Mouse (Mus musculus) testis, postnatal 14 days (tissue): ENCODE measurements around the gene Psmb3.
"Not testable (repeated sequence)": the region's sequence is repeated elsewhere in the genome, so short reads cannot be mapped to it uniquely, and the experiment has no call there.

Experiments used
- DNase-seq: peaks from one replicate; pipeline ENCODE4 v3.0.0; 2021; ENCODE audit warnings: low spot score

Psmb3 gene

DNA sequence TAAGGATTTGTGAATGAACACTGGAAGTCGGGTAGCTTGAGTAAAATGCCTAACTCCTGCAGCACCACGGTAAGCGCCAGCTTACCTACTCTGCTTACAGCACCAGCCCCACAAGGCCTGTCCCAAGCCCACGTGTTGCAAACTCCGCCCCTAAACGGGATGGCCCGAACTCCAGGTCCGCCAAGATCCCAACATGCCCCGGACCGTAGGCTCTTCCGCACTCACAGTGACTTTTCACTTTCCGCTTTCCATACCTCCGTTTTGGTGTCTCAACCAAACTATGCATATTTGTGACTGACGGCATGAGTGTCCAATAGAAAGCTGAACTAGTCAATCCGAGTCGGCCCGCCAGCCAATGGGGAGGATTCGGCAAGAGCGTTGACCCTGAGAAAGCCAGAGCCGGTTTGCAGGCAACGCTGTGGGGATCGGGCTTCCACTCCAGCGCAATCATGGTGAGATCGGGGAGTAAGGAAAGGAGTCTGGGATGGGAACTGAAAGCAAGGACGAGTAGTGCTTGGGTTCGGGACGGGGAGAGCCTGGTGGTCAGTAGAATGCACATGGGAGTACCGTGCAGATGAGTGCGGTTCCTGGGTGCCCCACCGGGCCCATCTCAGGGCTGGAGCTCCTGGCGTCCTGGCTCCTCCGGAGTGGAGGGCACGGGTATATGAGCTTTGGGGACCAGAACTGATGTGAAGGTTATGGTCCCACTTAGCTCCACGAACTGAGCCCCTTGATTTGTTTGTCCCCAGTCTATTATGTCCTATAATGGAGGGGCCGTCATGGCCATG is at the start of gene Psmb3:
Gene Psmb3, plus strand, starts transcription at position 361 of the 788 bp plus-strand sequence.
- peak; percentile 100 for DNase-seq

DNA sequence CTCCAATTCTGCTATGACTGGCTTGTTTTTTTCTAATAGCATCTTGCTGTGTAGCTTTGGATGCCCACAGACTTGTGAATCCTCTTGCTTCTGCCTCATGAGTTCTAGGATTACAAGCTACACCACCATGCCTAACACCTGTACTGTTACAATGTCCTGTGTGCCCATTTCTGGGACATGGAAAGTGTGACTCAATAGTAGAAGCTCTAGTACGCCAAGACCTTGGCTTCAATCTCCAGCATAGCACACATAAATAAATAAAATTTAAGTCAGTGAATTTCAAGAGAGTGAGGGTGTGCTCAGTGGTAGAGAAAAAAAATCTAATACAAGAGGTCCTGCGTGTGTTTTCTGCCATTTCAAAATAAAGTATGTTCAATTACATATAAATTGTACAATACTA is 49.0 kb upstream of the Psmb3 start:
- no peak for DNase-seq

DNA sequence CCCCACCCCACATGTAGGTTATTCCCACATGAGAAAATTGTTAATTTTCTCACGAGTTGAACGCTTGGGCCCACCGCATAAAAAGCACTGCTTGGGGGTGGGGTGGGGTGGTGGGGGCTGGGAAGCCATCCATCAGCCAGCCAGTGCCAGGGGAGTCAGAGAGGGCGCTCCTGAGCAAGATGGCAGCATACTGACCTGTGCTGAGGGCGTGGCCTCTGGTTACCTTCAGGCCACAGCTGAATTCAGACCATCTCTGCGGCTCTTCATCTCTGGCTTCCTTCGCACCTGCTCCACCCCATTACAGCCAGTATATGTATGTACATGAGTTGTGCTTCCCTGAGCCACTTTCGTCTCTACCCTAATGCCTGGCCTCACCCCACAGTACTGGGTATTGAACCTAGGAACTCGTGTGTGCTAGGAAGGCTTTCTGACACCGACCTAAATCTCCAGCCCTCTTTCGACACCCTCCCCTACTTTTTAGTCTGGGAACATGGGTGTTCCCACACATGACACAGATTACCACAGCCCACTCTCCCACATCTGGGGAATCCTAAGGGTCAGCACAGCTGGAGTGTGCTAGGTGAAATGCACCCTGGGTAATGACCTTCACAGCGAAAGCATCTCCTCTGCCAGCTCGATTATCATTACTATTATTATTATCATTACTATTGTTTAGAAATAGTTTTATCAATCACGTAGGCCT is 46.8 kb upstream of the Psmb3 start:
- no peak for DNase-seq

DNA sequence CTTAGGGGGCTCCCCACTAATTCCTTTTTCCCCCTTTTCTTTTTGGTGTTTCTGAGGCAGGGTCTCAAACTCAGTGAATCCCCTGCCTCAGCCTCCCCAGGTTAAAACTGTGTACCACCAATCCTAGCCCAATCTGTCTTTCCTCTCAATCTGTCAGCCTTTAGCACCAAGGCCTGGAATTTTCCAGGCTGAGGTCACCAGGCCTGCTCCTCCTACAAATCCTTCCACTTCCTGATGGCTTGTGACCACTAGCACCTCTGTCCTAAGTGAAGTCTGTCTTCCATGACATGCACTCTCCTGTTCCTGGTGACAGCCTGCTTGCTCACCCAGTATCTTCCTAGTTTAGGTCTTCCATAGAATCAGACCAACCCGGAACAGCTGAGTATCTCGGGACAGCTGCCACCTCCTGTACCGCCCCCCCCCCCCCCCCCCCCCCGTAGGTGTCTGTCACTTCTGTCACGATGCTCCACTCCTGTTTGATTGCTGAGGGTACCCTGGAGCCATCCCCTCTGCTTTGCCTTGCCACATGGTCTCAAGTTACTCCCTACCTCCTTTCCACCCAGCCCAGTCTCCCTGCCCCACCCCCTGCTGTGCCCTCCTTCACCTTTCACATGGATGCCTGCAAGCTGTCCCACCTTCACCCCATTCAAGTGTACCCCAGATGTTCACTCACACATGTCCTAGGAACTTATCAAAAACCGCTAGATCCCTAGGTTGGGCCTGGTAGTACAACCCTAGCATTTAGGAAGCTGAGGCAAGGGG is 45.8 kb upstream of the Psmb3 start:
- DNase-seq = no peak

DNA sequence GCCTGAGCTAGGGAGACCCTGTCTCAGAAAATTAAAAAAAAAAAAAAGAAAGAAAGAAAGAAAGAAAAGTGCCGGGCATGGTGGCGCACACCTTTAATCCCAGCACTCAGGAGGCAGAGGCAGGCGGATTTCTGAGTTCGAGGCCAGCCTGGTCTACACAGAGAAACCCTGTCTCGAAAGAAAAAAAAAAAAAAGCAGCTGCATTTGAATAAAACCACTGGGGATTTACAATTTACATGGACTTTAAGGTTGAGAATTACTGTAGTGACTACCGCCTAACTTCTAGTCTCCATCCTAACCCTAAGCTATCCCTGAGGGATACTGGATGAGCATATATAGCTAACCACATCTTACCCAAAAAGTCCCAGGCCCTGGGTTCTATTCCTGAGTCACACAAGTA is 45.2 kb upstream of the Psmb3 start:
- not testable (repeated sequence) for DNase-seq

DNA sequence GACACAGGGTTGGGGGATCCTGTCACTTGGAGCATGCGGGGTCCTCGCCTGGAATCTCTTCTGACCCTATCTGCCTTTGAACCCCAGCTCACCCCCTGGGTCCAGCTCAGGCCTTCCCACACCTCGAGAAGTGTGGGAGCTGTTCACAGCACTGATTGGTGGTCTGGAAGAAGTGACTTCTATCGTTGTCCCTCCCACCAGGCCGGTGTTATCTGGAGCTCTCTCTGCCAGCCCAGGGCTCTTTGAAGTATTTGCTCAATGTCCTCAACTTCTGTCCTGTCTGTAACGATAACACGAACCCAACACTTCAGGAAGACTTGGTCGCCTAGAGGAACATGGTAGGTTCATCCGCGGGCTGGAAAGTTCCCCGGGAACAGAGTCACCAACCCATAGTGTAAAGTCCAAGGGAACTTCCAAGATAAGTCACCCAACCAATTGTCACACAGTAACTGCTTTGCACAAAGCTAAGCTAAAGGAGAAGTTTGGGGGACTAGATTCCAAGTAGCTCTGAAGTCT is 44.4 kb upstream of the Psmb3 start:
- peak; percentile 51 for DNase-seq

DNA sequence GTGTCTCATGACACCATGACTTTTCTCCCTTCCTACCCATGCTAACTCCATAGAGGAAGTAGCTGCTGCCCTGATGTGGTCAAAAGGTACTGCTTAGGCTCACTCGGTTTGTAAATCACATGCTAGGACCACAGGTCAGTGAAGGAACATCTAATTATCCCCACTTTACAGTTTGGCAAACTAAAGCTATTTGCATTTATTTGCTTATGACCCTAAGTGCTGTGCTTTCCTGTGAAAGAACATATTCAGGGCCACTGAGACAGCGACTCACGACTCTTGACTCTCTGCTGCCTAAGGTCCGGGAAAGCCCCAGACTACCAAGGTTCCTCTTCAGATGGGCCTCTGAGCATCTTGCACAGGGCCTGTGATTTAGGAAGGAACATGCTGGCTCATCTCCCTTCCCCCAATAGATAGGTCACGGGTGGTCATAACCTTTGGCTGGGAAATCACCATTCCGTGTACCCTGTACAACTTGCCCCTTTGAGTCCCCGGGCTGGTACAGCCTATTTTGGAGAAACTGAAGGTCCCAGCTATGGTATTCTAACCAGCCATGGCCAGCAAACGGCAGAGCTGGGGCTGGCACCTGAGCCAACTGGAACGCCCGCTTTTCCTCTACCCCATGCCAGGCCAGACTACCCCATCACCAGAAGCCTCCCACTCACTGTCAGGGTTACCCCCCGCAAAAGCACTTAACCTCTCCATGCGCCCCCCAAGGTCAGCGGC is 43.8 kb upstream of the Psmb3 start:
- no peak for DNase-seq

DNA sequence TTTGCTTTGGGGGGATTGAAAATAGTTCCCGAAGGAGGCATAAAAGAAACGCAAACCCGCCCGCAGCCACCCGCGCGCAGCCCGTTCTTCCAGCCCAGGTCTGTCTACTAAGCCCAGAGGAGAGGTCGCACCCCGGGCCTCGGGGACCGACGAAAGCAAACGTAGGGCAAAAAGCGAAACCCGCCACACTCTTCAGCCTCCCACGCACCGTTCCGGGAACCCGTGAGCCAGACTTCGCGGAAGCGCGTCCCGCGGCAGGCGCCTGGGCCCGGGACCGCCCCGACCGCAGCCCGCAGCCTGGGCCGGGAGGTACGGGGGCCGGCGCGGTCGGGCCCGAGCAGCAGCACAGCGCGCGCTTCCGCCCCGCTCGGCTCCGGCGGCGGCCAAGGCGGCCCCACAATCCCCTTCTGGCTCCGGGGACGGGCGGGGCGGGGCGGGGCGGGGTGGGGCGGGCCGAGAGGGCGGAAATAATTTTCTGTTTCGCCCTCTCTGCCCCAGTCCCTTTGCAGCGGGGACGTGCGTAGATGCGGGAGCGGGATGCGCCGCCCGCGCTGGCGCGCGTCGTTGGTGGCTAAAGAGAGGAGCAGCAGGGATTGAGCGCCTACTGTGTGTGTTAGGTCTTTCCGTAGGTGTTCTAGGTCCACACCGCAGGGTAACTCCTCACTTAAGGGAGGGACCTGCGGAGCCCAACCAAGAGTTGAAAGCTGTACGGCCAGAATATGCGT is 43.0 kb upstream of the Psmb3 start:
- peak; percentile 84 for DNase-seq

DNA sequence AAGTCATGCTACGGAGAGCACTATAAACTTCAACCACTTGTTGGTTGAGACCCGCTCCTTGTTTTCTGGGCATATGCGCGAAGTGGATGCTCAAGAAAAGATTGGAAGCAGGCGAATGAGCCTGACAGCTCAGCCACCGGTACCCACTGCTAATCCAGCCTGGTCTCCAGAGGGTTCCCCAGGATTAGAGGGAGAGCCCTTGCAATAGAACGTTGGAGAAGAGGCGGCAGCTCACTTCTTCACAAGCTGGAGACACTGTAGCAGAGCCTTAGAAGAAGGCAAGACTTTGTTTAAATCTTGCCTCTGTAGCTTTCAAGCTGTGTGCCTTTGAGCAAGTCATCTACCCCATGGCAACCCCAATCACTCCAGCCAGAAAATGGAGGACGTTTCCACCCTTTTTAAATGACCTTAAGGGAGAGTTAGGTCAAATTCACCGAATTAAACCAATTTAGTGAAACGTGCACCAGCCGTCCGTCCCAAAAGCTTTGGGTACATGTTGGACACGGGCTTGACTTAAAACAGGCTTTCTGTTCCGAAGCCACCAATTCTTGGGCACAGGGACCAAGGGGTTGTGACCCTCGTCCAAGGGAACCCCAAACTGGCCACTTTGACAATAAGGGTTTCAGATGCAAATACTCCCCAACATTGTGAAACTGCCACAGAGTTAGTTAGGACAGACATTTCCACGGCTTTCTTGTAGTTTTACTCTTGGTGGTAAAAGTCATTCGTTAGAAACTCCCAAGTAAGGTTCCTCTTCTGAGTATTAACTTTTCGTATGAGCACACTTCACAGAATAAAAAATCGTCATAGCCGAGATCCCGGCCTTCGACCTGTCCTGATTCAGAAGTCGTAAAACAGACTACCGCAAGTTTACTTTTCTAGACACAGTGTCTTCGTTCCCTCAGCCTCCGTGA is 42.2 kb upstream of the Psmb3 start:
- DNase-seq = peak; percentile 57

DNA sequence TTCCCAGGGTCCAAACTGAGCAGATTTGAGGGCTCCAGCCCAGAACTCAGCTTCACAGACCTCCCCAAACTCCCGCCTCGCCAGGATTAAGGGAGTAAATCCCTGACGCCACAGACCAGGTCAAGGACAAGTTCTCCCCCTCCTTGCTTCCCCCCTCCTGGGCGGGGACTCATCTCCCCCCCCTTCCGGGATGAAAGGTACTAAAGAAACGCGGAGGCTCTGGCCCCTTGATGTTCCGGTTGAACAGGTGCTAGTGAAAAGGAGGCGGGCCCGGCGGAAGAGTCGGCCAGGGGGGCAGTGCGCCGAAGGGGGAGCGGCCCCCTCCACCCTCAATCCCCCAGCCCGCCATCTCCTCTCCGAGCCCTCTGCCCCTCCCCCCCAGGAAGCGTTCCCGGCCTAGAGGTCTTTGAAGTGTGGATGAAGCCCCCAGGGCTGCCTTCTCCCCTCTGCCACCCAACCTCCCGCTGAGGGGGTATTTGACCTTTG is 41.5 kb upstream of the Psmb3 start:
- peak; percentile 75 for DNase-seq

DNA sequence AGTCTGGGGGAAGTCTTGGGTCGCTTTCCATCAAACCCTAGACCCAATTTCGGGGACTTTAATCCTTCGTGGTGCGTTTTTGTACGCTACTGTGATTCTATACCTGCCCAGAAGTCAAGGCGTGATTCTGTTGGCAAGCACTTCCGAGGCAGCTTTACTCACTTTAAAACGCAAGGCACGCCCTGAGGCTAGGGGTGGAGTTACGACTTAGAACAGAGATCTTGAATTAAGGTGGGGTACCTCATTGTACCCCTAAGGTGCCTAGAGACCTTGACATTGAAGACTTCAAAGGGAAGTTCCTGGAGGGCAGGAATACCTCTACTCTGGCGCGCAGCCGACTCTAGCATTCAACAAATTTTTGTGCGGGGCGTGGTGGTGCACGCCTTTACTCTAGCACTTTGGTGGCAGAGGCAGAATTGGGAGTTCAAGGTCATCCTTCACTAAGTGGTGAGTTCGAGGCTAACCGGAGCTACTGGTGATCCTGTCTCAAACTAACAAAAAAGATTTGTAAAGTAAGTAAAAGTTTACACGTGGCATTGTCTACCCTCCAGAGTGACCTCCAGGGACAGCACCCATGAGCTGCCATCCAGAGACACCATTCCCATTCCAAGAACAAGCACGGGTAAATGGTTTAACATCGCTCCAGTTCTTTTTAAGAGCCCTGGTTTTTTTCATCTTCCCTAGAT is 40.8 kb upstream of the Psmb3 start:
- no peak for DNase-seq

DNA sequence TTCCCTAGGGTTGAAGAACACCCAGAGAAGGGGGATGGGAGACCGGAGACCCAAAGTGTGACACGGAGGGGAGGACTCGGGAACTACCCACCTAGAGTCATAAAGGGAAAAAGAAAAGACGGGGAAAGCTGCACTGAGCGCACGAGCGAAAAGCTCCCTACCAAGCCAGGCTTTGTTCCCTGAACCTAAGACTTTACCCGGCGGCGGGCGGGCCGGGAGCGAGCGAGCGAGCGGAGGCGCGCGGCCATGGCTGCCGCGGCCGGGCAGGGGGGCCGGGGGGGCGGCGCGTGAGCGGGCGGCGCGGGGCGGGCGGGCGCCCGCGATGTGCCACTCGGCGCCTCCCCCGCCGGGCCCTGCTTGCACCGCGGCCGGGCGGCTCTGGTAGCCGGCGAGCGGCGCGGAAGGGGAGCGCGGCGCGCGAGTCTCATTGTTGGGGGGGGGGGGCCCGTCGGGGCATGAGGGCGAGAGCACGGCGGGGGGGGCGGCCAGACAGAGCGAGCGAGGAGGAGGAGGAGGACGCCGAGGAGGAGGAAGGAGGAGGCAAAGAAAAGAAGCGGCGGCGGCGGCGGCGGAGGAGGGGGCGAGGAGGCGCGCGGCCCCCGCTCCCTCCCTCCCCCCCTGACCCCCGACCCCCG is 40.2 kb upstream of the Psmb3 start, which contains the start of gene Mllt6:
Gene Mllt6, plus strand, starts transcription at position 522 of the 635 bp plus-strand sequence.
- peak; percentile 83 for DNase-seq

DNA sequence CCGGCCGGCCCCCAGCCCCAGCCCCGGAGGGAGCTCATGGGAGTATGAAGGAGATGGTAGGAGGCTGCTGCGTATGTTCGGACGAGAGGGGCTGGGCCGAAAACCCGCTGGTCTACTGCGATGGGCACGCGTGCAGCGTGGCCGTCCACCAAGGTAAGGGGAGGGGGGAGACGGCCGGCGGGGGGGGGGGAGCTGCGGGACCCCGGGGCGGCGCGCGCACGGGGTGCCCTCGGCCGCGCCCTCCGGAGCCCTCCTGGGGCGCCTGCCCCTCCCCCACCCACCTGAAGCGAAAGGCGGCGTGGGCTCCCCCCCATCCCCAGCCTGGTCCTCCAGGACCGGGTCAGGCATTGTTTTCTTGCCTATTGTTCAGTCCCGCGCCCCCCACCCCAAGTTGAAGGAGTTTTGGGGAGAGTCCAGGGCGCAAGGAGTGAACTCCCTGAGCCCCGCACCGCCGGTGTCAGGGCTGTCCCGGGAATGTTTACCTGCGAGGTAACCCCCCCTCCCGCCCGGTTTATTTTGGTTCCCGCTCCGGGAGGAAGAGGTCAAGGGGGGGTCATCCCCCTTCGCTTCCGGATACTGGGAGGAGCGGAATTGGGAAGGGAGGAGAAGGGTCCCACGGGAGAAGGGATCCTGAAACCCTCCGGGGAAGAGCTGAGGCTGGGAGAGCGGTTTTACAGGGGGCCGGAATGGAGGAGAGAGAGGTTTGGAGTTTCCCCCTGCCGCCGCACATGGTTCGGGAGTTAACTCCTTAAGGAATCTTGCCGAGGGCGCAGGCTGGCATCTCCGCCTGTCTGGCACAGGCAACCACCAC is 39.5 kb upstream of the Psmb3 start:
- DNase-seq = peak; percentile 66

DNA sequence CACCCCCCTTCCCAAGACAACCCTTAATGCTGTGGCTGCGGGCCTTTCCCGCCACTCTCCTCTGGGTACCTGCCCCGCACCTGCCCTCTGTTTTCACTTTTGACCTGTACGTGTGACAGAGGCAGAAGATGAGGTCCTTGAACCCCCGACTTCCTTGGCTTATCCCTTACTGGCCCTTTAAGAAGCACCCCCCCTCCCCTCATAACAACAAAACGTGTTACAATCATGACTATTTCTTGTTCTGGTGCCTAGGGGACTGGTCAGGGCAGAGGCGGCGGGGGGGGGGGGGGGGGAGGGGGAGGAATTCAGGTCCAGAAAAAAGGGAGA is 38.9 kb upstream of the Psmb3 start:
- no peak for DNase-seq

DNA sequence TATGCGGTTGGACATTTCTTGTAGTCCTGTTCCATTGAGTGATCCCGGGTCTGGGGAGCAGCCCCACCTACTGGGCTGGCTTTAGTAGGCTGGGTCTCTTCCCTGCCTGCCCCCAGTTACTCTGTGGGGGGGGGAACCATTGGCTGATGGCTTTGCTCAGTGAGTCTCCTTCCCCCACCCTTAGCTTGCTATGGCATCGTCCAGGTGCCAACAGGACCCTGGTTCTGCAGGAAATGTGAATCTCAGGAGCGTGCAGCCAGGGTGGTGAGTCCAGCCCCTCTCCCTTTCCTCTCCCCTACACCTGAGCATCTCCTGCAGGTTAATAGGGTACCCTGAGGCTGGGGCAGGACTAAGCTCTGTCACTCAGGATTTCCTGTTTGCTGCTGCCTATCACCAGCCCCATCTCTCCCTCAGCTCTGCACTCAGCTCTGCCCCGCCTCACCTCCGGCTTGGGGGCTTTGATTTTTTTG is 38.4 kb upstream of the Psmb3 start:
- DNase-seq = no peak

DNA sequence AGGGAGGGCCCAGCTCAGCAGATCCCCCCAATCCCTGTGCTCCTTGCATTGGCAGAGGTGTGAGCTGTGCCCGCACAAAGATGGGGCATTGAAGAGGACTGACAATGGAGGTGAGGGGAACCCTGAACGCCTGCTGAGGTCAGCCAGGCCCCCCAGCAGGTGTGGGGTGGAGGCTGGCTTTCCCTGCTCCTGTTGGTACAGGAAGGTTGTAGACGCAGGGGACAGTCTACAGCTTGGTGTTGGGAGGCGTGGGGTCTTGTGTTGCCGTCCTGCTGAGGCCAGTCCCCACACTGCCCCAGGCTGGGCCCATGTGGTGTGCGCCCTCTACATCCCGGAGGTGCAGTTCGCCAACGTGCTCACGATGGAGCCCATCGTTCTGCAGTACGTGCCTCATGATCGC is 37.8 kb upstream of the Psmb3 start:
- no peak for DNase-seq

DNA sequence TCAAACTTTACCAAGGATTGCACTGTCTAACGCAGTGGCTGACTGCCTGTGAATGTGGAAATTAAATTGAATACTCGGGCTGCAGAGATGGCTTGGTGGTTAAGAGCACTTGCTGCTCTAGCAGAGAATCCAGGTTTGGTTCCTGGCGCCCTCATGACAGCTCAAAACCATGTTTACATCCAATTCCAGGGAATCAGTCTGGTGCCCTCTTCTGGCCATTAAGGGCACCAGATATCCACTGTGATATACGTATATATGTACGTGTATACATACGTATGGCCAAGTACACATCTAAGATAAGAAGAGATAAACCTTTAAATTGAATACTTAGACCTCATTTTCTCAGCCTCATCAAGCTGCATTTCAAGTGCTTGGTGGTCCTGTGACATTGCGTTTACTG is 37.0 kb upstream of the Psmb3 start:
- no peak for DNase-seq

DNA sequence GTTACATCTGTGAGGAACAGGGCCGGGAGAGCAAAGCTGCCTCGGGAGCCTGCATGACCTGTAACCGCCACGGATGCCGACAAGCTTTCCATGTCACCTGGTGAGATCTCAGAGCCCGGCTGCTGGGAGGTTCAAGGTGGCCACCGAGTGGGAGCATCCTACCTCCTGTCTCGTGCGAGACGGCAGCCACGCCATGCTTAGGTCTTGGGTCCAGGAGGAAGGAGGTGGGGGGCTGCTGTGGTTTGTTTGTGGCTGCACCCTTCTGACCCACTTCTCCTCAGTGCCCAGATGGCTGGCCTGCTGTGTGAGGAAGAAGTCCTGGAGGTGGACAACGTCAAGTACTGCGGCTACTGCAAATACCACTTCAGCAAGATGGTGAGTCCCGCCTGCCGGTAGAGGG is 36.4 kb upstream of the Psmb3 start:
- DNase-seq = no peak
